Mouse (Mus musculus) MEL (cell line): ENCODE results near the gene Masp1. TPM values are rescaled to one million over a fixed set of nuclear protein-coding genes. Genes with fewer than 3 reads are reported as not detected.
A peak's percentile ranks its signal among the peaks of the same experiment; 100 is the strongest.

Experiments
- DNase-seq: peaks from one replicate; pipeline ENCODE4 v3.0.0; 2011; ENCODE audit warnings: low read depth, low spot score
- H3K27ac ChIP-seq: 2 replicates; pipeline ENCODE4 v1.5.1; 2012; ENCODE audit warnings: low read depth, mild to moderate bottlenecking, control low read depth, low read length, moderate library complexity; ENCODE audit not compliant: control insufficient read depth
- H3K27me3 ChIP-seq, 2 experiments: fragments of 150-350 bp in 1 of 2; sonication (generic) in 1 of 2; 2 replicates each; pipeline ENCODE4 v1.6.1; 2012; ENCODE audit warnings: low read length in 2 of 2, mild to moderate bottlenecking in 2 of 2, improper control_type of control experiment in 1 of 2, moderate library complexity in 1 of 2; ENCODE audit not compliant: insufficient read depth in 2 of 2, control insufficient read depth in 1 of 2
- H3K36me3 ChIP-seq, 2 experiments: 2 replicates each; pipeline ENCODE4 v1.6.1; 2012 to 2014; ENCODE audit warnings: low read length in 2 of 2, improper control_type of control experiment in 1 of 2, inconsistent platforms in 1 of 2, mild to moderate bottlenecking in 1 of 2; ENCODE audit not compliant: insufficient read depth in 2 of 2, control insufficient read depth in 1 of 2
- H3K4me1 ChIP-seq, 2 experiments: fragments of 150-350 bp in 1 of 2; sonication (generic) in 1 of 2; 2 replicates each; pipeline ENCODE4 v1.6.1; 2012; ENCODE audit warnings: low read length in 2 of 2, improper control_type of control experiment in 1 of 2, mild to moderate bottlenecking in 1 of 2; ENCODE audit not compliant: insufficient read depth in 2 of 2, control insufficient read depth in 1 of 2
- H3K4me3 ChIP-seq, 2 experiments: fragments of 150-350 bp in 1 of 2; sonication (generic) in 1 of 2; 2 replicates each; pipeline ENCODE4 v1.5.1; 2012; ENCODE audit warnings: low read depth in 2 of 2, low read length in 2 of 2, mild to moderate bottlenecking in 2 of 2, moderate library complexity in 2 of 2, control low read depth in 1 of 2, improper control_type of control experiment in 1 of 2; ENCODE audit not compliant: control insufficient read depth in 1 of 2, insufficient read depth in 1 of 2
- H3K79me2 ChIP-seq: 2 replicates; pipeline ENCODE4 v1.6.1; 2012; ENCODE audit warnings: mild to moderate bottlenecking, low read length, moderate library complexity; ENCODE audit not compliant: control insufficient read depth, poor library complexity, insufficient read depth
- H3K9ac ChIP-seq: 2 replicates; pipeline ENCODE4 v1.6.1; 2012; ENCODE audit warnings: low read depth, mild to moderate bottlenecking, control low read depth, low read length, moderate library complexity; ENCODE audit not compliant: control insufficient read depth, poor library complexity, severe bottlenecking
- H3K9me3 ChIP-seq: fragments of 150-350 bp; sonication (generic); replicated peaks from 2 replicates; pipeline ENCODE4 v1.6.1; 2012; ENCODE audit warnings: mild to moderate bottlenecking, low read length, improper control_type of control experiment, moderate library complexity; ENCODE audit not compliant: insufficient read depth
- BHLHE40 ChIP-seq: IDR thresholded peaks from 2 replicates; pipeline ENCODE4 v1.6.1; 2012; ENCODE audit warnings: low read depth, mild to moderate bottlenecking, inconsistent platforms, low read length, improper control_type of control experiment, borderline replicate concordance
- CHD2 ChIP-seq: IDR thresholded peaks from 2 replicates; pipeline ENCODE4 v1.6.1; 2011; ENCODE audit warnings: low read length, improper control_type of control experiment
- E2F4 ChIP-seq: IDR thresholded peaks from 2 replicates; pipeline ENCODE4 v1.6.1; 2011; ENCODE audit warnings: low read depth, low read length, improper control_type of control experiment, borderline replicate concordance
- ELF1 ChIP-seq: IDR thresholded peaks from 2 replicates; pipeline ENCODE4 v1.6.1; 2014; ENCODE audit warnings: low read depth, mild to moderate bottlenecking, inconsistent platforms, low read length, improper control_type of control experiment, moderate library complexity
- ETS1 ChIP-seq: IDR thresholded peaks from 2 replicates; pipeline ENCODE4 v1.6.1; 2012; ENCODE audit warnings: low read depth, mild to moderate bottlenecking, inconsistent platforms, low read length, improper control_type of control experiment, moderate library complexity
- GABPA ChIP-seq: IDR thresholded peaks from 2 replicates; pipeline ENCODE4 v1.6.1; 2012; ENCODE audit warnings: low read depth, mild to moderate bottlenecking, inconsistent platforms, low read length, improper control_type of control experiment, moderate library complexity
- GATA1 ChIP-seq: IDR thresholded peaks from 2 replicates; pipeline ENCODE4 v1.6.1; 2011; ENCODE audit warnings: low read depth, low read length, improper control_type of control experiment
- JUND ChIP-seq: IDR thresholded peaks from 2 replicates; pipeline ENCODE4 v1.6.1; 2011; ENCODE audit warnings: low read depth, mild to moderate bottlenecking, improper control_type of control experiment, low read length
- MAZ ChIP-seq: IDR thresholded peaks from 2 replicates; pipeline ENCODE4 v1.6.1; 2012; ENCODE audit warnings: low read depth, mild to moderate bottlenecking, inconsistent platforms, low read length, improper control_type of control experiment
- MEF2A ChIP-seq: IDR thresholded peaks from 2 replicates; pipeline ENCODE4 v1.6.1; 2014; ENCODE audit warnings: low read depth, mild to moderate bottlenecking, inconsistent platforms, low read length, improper control_type of control experiment; ENCODE audit not compliant: poor library complexity, insufficient replicate concordance, severe bottlenecking; ENCODE audit errors: extremely low read depth
- NELFE ChIP-seq: IDR thresholded peaks from 2 replicates; pipeline ENCODE4 v1.6.1; 2011; ENCODE audit warnings: low read depth, low read length, improper control_type of control experiment
- NRF1 ChIP-seq: IDR thresholded peaks from 2 replicates; pipeline ENCODE4 v1.6.1; 2014; ENCODE audit warnings: low read depth, mild to moderate bottlenecking, inconsistent platforms, low read length, improper control_type of control experiment, moderate library complexity; ENCODE audit not compliant: poor library complexity, insufficient read depth, severe bottlenecking
- POLR2A ChIP-seq, 2 experiments: IDR thresholded peaks; 2 replicates each; pipeline ENCODE4 v1.6.1; 2011 to 2012; ENCODE audit warnings: low read length in 2 of 2, mild to moderate bottlenecking in 2 of 2, control low read depth in 1 of 2, improper control_type of control experiment in 1 of 2, low read depth in 1 of 2, moderate library complexity in 1 of 2; ENCODE audit not compliant: control insufficient read depth in 1 of 2, insufficient read depth in 1 of 2, poor library complexity in 1 of 2
- POLR2AphosphoS2 ChIP-seq: IDR thresholded peaks from 2 replicates; pipeline ENCODE4 v1.6.1; 2011; ENCODE audit warnings: low read length, improper control_type of control experiment
- POLR2AphosphoS5 ChIP-seq: IDR thresholded peaks from 2 replicates; pipeline ENCODE4 v1.6.1; 2012; ENCODE audit warnings: low read depth, borderline replicate concordance, mild to moderate bottlenecking, inconsistent platforms, low read length, moderate library complexity, mixed read lengths
- RAD21 ChIP-seq: IDR thresholded peaks from 2 replicates; pipeline ENCODE4 v1.6.1; 2011; ENCODE audit warnings: mild to moderate bottlenecking, low read depth, low read length, improper control_type of control experiment
- RCOR1 ChIP-seq: IDR thresholded peaks from 2 replicates; pipeline ENCODE4 v1.6.1; 2012; ENCODE audit warnings: low read depth, mild to moderate bottlenecking, inconsistent platforms, low read length, improper control_type of control experiment
- SIN3A ChIP-seq: IDR thresholded peaks from 2 replicates; pipeline ENCODE4 v1.6.1; 2012; ENCODE audit warnings: low read length, improper control_type of control experiment, inconsistent platforms
- SMC3 ChIP-seq: IDR thresholded peaks from 2 replicates; pipeline ENCODE4 v1.6.1; 2011; ENCODE audit warnings: low read depth, low read length, improper control_type of control experiment
- TAL1 ChIP-seq: IDR thresholded peaks from 2 replicates; pipeline ENCODE4 v1.6.1; 2012; ENCODE audit warnings: mild to moderate bottlenecking, inconsistent platforms, low read length, moderate library complexity, mixed read lengths
- TBP ChIP-seq: IDR thresholded peaks from 2 replicates; pipeline ENCODE4 v1.8.0; 2011; ENCODE audit warnings: low read depth, low read length, improper control_type of control experiment
- TCF12 ChIP-seq: IDR thresholded peaks from 2 replicates; pipeline ENCODE4 v1.6.1; 2014; ENCODE audit warnings: low read depth, mild to moderate bottlenecking, inconsistent platforms, low read length, improper control_type of control experiment, moderate library complexity
- UBTF ChIP-seq: IDR thresholded peaks from 2 replicates; pipeline ENCODE4 v1.6.1; 2012; ENCODE audit warnings: low read depth, mild to moderate bottlenecking, inconsistent platforms, low read length, improper control_type of control experiment, moderate library complexity, borderline replicate concordance; ENCODE audit not compliant: insufficient read depth
- USF1 ChIP-seq: IDR thresholded peaks from 2 replicates; pipeline ENCODE4 v1.6.1; 2014; ENCODE audit warnings: low read depth, mild to moderate bottlenecking, inconsistent platforms, low read length, improper control_type of control experiment, moderate library complexity
- ZC3H11A ChIP-seq: IDR thresholded peaks from 2 replicates; pipeline ENCODE4 v1.6.1; 2012; ENCODE audit warnings: low read depth, mild to moderate bottlenecking, inconsistent platforms, low read length, improper control_type of control experiment
- ZKSCAN1 ChIP-seq: IDR thresholded peaks from 2 replicates; pipeline ENCODE4 v1.6.1; 2012; ENCODE audit warnings: low read depth, mild to moderate bottlenecking, inconsistent platforms, low read length, improper control_type of control experiment, moderate library complexity
- ZMIZ1 ChIP-seq: IDR thresholded peaks from 2 replicates; pipeline ENCODE4 v1.6.1; 2012; ENCODE audit warnings: low read depth, mild to moderate bottlenecking, inconsistent platforms, low read length, improper control_type of control experiment, moderate library complexity
- ZNF384 ChIP-seq: IDR thresholded peaks from 2 replicates; pipeline ENCODE4 v1.6.1; 2012; ENCODE audit warnings: low read depth, mild to moderate bottlenecking, inconsistent platforms, low read length, improper control_type of control experiment
- polyA plus RNA-seq, 2 experiments: library from polyadenylated mRNA; stranded (reverse) in 1 of 2; unstranded in 1 of 2; fragments of >175 nt in 1 of 2; fragments of >200 nt in 1 of 2; gene quantifications; 2 replicates each; pipeline versions ENCODE4 v1.2.1 to v1.2.4; 2012; ENCODE audit warnings: low replicate concordance in 2 of 2, low read depth in 1 of 2; ENCODE audit not compliant: insufficient read length in 2 of 2, insufficient read depth in 1 of 2, missing spikeins in 1 of 2
- total RNA-seq: library from RNA; depleted of rRNA; stranded (reverse); fragments of 300-350 nt; gene quantifications from 2 replicates; pipeline ENCODE4 v1.2.3, GENCODE M21; 2012

Gene Masp1
- total and polyA plus RNA-seq, 3 experiments: not detected

- Histone ChIP-seq H3K36me3 (no peaks in the 10 kb centered on the region), H3K9me3 (no peaks in the 10 kb centered on the region), H3K27me3 (no peaks in the 10 kb centered on the region), H3K27ac (no peak overlapping the region), H3K9ac (no peak overlapping the region), H3K4me1 (no peaks in the 10 kb centered on the region), H3K79me2 (no peaks in the 10 kb centered on the region), H3K4me3 (no peak overlapping the region)
- no peak for DNase-seq
- no peak for TF ChIP-seq ELF1
- no peak for TF ChIP-seq POLR2AphosphoS5
- no peak for TF ChIP-seq USF1
- no peak for TF ChIP-seq E2F4
- TF ChIP-seq TAL1: no peak
- TF ChIP-seq MEF2A: no peak
Measured at GRCm38 (mm10) chr16:23557669-23558068, 37.1 kb upstream of the Masp1 start.

GRCm38 (mm10) chr16:23557195-23557594 lies 36.6 kb upstream of the Masp1 start:
- peak; percentile 21 for DNase-seq
- no peak overlapping the region for H3K9ac ChIP-seq
- no peaks in the 10 kb centered on the region for H3K27me3 ChIP-seq
- TF ChIP-seq SMC3 (no peak), ZKSCAN1 (no peak), ZMIZ1 (no peak), RAD21 (no peak), JUND (no peak), SIN3A (no peak), ZNF384 (no peak), ETS1 (no peak), CHD2 (no peak), GABPA (no peak)
- H3K79me2 ChIP-seq: no peaks in the 10 kb centered on the region
- H3K4me3 ChIP-seq: no peak overlapping the region
- no peaks in the 10 kb centered on the region for H3K36me3 ChIP-seq
- H3K9me3 ChIP-seq: no peaks in the 10 kb centered on the region
- no peaks in the 10 kb centered on the region for H3K4me1 ChIP-seq
- no peak overlapping the region for H3K27ac ChIP-seq

- Histone ChIP-seq H3K9ac (no peak overlapping the region), H3K27me3 (no peaks in the 10 kb centered on the region), H3K4me3 (no peak overlapping the region), H3K27ac (no peak overlapping the region), H3K79me2 (no peaks in the 10 kb centered on the region), H3K4me1 (no peaks in the 10 kb centered on the region), H3K36me3 (no peaks in the 10 kb centered on the region), H3K9me3 (no peaks in the 10 kb centered on the region)
- no peak for DNase-seq
- TF ChIP-seq TBP: no peak
- no peak for TF ChIP-seq GATA1
- TF ChIP-seq NRF1: no peak
- no peak for TF ChIP-seq ZC3H11A
- no peak for TF ChIP-seq ZKSCAN1
- no peak for TF ChIP-seq MAZ
- no peak for TF ChIP-seq NELFE
- TF ChIP-seq JUND: no peak
- TF ChIP-seq BHLHE40: no peak
- no peak for TF ChIP-seq TCF12
- no peak for TF ChIP-seq ZMIZ1
- TF ChIP-seq UBTF: no peak
- TF ChIP-seq SIN3A: no peak
- TF ChIP-seq POLR2A (IDR thresholded peaks at IDR 0.05; ENCODE audit: control insufficient read depth in 1 of 2, insufficient read depth in 1 of 2, low read depth in 1 of 2, low read length in 2 of 2, poor library complexity in 1 of 2): no peak
- TF ChIP-seq POLR2AphosphoS2: no peak
- TF ChIP-seq RCOR1: no peak
Measured at GRCm38 (mm10) chr16:23554673-23555072, 34.1 kb upstream of the Masp1 start.
